Mouse (Mus musculus): ENCODE data around the gene Rcbtb1. TPM values are rescaled to one million over a fixed set of nuclear protein-coding genes. Genes with fewer than 3 reads are reported as not detected.

Rcbtb1 gene
- 69.2 TPM for polyA plus RNA-seq (2014; fragmentation: Illumina TruSeq; extraction: RNeasy Lipid Tissue Mini Kit (QIAGEN cat#74804); ENCODE audit: low read depth, low replicate concordance)

DNA sequence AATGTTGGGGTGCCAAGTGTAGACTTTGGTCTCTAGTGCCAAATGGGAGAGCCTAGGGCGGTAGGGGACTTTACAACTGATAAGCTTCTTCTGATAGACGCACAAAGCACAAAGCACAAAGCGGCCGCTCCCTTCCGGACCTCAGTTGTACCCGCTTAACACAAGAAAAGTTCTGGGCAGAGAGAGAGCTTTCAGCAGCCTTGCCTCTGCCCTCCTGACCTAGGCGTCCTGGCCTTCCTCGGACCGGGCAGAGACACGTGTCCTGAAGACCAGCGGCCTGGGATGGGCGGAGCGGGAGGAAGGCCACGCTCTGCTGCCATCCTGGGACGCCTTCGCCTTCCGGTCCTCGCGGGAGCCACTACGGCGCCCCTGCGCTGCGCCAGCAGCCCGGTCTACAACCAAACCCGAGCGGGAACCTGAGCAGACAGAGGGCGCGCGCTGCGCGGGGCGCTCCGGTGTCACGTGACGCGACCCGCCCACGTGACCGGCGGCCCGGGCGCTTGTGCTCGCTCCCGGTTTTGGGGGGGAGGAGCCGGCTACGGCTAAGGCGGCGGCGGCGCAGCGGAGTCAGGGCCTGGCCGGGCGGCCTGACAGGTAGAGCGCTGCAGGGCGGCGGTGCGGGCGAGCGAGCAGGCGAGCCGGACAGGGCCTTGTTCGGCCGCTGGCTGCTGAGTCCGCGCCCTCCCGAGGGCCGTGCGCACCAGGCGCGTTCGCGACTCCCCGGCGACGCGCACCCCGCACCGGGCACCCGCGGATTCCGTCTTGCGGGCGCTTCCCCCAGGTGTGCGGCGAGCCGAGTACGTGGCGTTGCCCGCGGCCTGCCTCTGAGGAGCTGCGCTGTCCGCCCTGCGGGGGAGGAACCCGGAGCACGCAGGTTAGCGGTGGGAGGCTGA lies at the start of gene Rcbtb1:
Gene Rcbtb1, plus strand, starts transcription at position 499 of the 893 bp plus-strand sequence.

DNA sequence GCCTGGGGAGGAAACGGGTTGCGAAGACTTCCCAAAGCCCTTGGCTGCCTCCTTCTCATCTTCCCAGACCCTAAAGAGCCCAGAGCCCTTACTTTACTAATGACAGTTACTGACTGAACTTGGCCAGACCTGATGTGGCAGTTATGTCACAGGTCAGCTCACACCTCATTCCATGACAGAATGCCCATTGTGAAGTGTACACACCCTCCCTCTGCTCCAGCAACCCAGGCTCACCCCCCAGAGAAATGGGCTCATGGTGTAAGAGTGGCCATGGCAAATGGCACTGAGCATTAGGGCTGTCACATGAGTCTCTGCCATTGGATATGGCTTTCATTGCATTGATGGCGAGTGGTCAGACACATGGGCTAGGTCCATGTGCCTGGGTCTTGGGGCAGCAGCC lies 22.4 kb upstream of the Rcbtb1 start, which contains the start of gene Gm5142:
Gene Gm5142, minus strand, starts transcription at position 101 of the 400 bp plus-strand sequence.

DNA sequence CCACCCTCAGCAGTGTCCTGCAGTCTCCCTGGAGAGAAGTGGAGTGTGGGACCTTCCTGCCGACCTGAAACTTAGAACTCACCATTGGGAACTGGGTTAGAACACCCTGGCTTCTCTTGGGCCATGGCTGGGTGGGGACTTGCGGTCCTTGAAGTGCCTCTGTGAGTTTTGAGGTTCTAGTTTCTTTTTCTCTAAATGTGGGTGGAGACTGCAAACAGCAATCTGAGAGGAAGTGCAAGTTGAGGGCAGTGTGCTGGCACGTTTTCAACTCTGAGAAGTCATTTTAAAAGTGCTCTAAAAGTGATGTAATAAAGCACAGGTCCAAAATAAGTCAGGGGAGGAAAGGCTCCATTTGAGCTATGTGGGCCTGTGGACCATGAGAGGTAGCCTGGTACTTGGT lies 59.0 kb downstream of the Rcbtb1 start, which contains the start of gene Gm6904:
Gene Gm6904, minus strand, starts transcription at position 161 of the 400 bp plus-strand sequence.

Other genes with a start within 250 kb of the Rcbtb1 start
- not detected for gene 1700129C05Rik, start 58.3 kb upstream of the Rcbtb1 start, polyA plus RNA-seq (2014; fragmentation: Illumina TruSeq; extraction: RNeasy Lipid Tissue Mini Kit (QIAGEN cat#74804); ENCODE audit: low read depth, low replicate concordance)
- gene Gm5142, start 22.5 kb upstream of the Rcbtb1 start, polyA plus RNA-seq (2014; fragmentation: Illumina TruSeq; extraction: RNeasy Lipid Tissue Mini Kit (QIAGEN cat#74804); ENCODE audit: low read depth, low replicate concordance): not detected
- not detected for gene Gm6904, start 59.0 kb downstream of the Rcbtb1 start, polyA plus RNA-seq (2014; fragmentation: Illumina TruSeq; extraction: RNeasy Lipid Tissue Mini Kit (QIAGEN cat#74804); ENCODE audit: low read depth, low replicate concordance)
- 0.50 TPM for gene Phf11a, start 96.3 kb downstream of the Rcbtb1 start, polyA plus RNA-seq (2014; fragmentation: Illumina TruSeq; extraction: RNeasy Lipid Tissue Mini Kit (QIAGEN cat#74804); ENCODE audit: low read depth, low replicate concordance)
- gene Phf11b, start 140.1 kb downstream of the Rcbtb1 start, polyA plus RNA-seq (2014; fragmentation: Illumina TruSeq; extraction: RNeasy Lipid Tissue Mini Kit (QIAGEN cat#74804); ENCODE audit: low read depth, low replicate concordance): 3.7 TPM
- gene Phf11d, start 164.3 kb downstream of the Rcbtb1 start, polyA plus RNA-seq (2014; fragmentation: Illumina TruSeq; extraction: RNeasy Lipid Tissue Mini Kit (QIAGEN cat#74804); ENCODE audit: low read depth, low replicate concordance): 6.5 TPM
- gene Phf11c, start 194.2 kb downstream of the Rcbtb1 start, polyA plus RNA-seq (2014; fragmentation: Illumina TruSeq; extraction: RNeasy Lipid Tissue Mini Kit (QIAGEN cat#74804); ENCODE audit: low read depth, low replicate concordance): 5.9 TPM
- gene Setdb2, start 239.7 kb downstream of the Rcbtb1 start, polyA plus RNA-seq (2014; fragmentation: Illumina TruSeq; extraction: RNeasy Lipid Tissue Mini Kit (QIAGEN cat#74804); ENCODE audit: low read depth, low replicate concordance): 22.9 TPM
- gene Cab39l, start 239.8 kb downstream of the Rcbtb1 start, polyA plus RNA-seq (2014; fragmentation: Illumina TruSeq; extraction: RNeasy Lipid Tissue Mini Kit (QIAGEN cat#74804); ENCODE audit: low read depth, low replicate concordance): 114 TPM

Data from liver, adult 10 weeks (tissue).